Mouse (Mus musculus) yolk sac, embryonic 10.5 days (tissue): ENCODE measurements around the gene Rmnd5a.
"Not testable (repeated sequence)": the region's sequence is repeated elsewhere in the genome, so short reads cannot be mapped to it uniquely, and the experiment has no call there.

Source experiments
- DNase-seq: peaks from one replicate; pipeline ENCODE4 v3.0.0-alpha.2; 2017; ENCODE audit warnings: low spot score

Gene Rmnd5a

DNA sequence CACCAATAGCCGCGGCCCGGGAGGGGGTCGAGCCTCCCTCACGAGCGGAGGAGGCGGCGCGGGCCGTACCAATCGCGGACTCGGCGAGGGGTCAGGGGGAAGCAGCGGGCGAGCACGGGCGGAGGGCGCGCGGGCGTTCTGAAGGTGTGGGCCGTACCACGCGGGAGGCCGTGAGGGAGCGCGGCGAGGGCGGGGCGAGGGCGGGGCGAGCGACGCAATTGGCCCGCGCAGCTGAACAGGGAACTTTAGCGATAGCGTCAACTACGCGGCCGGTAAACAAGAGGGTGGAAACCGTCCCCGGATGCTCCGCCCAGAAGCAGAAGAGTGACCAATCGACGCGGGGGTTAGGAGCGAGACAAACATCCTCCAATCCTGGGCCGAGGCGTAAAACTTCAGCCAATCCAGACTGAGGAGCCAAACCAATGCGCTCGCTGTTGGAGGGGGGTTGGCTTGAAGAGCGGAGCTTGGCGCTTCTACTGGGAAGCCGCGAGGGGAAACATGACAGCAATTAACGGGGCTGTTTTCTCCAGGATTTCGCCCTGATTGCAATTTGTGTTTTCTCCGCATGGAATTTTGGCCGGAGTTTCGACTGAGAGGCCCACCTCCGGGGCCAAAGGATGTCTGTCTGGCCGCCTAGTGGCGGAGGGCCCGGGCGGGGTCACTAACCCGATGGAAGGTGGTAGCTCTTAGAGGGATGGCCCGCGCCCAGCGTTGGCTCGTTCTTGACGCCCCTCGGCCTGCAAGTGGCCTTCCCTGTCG lies at the start of gene Rmnd5a:
Gene Rmnd5a (minus strand): TSS at position 146 of the 759 bp plus-strand sequence.
- DNase-seq: peak; percentile 99

DNA sequence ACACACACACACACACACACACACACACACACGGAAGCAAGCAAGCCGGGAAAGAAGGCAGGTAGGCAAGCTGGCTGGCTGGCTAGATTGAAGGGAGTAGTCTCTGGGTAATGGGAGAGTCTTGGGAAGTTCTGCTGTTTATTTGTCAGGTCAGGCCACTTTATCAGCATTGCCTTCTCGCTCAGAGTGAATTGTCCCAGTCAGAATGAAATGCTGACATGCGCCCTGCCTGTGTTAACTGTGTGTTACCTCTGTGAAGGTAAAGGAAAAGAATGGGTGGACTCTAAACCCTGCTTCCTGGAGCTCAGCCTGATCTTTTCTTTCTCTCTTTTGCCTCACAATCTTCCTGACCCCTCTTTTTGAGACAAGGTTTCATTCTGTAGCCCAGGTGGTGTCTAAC lies 47.5 kb upstream of the Rmnd5a start:
- peak; percentile 74 for DNase-seq

DNA sequence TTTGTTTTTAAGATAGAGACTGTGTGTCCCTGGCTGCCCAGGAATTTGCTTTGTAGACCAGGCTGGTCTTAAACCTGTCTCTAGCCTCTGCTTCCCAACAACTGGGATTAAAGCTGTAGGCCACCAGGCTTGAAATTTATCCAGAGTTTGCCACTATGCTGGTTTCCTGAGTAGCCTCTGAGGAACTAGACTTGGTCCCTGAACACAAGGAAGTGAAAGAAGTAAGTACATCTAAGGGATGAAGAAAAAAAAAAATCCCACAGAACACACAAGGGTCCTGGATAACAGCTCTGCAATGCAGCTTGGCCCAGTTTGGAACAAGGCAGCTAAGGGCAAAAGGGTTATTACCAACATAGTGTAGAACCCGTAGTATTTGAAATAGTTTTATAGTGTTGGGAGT lies 46.4 kb upstream of the Rmnd5a start:
- no peak for DNase-seq

DNA sequence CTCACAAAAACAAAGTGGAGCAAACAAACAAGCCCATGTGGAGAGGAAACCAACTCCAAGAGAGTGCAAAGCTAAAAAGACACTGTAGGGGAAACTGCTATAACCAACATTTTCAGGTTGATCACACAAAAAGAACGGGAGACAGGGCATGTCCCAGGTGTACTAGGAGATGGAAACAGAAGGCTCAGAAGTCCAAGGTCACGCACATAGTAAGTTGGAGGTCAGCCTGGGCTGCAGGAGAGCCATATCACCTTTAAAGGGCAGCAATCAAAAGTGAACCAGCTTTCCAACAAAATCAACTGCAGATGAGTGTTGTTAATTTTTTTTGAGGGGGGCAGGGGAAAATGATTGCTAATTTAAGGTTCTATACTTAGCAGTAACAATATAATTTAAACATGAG lies 45.8 kb upstream of the Rmnd5a start:
- DNase-seq: no peak

DNA sequence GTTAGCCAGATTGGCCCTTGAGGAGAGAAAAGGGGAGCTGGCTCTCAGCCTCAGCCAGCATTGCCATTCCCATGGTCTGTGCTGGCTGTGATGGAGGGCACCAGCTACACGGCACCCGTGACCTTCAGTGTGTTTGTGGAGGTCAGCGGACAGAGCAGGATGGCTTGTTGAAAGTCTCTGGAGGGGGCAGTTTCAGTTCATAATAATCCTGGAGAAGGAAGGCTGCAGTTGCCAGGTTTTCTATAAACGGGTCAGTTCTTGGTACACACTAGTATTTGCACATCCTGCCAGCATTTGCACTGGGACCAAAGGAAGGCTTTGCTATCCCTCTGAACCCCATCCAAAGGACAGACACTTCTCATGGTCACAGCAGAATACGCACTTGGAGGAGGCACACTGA lies 44.8 kb upstream of the Rmnd5a start:
- DNase-seq: no peak

DNA sequence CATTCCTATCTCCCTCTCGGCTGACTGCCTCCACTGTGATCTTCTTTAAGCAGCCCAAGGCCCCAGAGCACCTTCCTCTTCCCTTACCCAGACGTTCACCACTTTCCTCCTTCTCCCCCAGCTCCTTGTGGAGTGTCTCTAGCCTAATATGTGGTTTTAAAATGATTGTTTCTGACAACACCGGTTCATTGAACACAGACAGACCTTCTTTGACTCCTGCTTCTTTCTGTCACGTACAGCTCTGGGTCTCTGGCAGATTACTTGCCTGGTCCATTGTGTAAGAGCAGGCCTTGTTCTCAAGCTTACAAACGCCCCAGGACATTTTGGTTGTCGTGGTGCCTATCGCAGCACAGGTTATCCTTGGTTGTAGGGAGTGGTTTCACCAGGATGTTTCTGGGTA lies 40.7 kb upstream of the Rmnd5a start:
- DNase-seq: no peak

DNA sequence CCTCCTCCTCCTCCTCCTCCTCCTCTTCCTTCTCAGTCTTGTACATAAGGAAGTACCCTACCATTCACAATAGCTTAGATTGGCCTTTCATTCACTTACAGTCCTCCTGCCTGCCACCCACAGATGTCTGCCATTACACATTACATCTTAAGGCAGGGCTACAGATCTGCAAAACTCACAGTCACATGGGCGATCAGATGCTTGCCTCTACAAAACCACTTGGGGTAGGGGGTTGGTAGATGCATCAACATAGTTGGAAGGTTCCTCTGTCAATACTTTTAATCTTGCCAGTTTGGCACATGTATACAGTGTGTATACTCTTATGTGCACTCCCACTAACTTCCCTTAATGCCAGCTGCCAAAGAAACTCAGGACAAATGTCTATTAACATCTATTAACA lies 39.7 kb upstream of the Rmnd5a start:
- no peak for DNase-seq

DNA sequence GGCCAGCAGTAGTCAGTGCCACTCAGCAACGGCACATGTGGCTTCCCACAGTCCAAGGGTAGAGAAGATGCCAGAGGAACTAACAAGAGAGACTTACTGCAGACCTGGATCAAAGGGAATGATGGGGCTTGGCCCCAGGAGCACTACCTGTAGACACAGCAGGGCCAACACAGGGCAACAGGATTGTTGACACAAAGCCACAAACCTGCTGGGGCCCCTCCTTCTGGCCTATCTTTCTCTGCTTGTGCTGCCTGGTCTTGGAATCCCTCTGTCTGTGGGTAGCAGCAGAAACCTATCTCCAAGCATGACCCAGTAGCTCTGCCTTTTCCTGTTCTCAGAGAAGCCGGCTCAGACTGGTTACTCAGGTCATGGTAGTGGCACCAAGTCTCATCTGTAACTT lies 39.2 kb upstream of the Rmnd5a start:
- DNase-seq: not testable (repeated sequence)

DNA sequence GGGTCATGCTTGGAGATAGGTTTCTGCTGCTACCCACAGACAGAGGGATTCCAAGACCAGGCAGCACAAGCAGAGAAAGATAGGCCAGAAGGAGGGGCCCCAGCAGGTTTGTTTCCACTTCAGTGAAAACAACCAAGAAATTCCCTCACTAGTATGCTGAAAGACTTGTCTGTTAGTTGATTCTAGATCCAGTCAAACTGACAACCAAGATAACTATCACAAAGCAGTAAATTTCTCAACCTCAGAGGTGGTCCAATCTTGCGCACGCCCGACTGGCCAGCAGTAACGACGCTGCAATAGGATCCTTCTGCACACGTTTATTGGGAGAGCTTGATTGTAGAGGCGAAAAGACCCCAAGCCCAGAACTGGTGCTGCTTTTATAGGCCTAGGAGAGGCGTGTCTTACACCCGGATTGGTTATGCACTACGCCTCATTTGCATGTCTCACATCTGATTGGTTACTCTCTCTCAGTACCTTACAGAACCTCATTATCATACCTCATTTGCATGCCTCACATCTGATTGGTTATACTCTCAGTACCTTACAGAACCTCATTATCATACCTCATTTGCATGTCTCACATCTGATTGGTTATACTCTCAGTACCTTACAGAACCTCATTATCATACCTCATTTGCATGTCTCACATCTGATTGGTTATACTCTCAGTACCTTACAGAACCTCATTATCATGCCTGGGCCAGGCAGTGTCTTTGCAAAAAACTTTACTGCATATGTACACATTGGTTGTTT lies 38.6 kb upstream of the Rmnd5a start:
- not testable (repeated sequence) for DNase-seq

DNA sequence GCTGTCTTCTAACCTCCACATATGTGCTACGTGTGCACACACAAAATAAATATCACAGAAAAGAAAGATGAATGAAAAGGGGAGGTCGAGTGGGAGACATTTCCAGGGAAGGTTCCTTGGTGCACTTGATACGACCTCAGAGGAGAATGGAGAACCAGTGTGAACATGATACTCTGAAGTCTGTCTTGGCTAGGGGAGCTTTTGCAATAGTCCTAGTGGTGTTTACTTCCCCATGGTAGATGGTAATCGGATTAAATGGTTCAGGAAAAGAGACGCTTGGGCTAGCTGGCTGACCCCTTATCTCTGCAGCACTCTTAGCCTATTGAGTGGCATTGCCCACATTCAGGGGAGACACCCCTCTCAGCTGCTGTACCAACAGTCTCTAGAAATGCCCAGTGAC lies 36.3 kb upstream of the Rmnd5a start:
- DNase-seq: no peak

DNA sequence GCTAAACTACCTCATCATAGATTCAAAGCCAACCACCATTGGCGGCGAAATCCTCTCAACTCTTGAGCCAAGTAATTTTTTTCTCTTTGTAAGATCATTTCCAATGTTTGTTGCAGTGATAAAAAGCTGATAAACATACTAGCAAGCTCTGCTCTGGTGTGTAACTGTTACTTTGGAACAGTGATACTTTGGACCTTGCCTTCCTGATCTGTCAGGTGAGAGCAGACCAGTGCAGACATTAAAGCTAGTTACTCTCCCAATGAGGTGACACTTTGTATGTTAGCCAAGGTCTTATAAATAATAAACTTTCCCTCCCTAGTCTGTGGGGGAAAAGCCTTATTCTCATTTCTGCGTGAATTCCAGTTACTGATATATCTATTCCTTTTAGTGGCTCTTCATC lies 35.2 kb upstream of the Rmnd5a start:
- DNase-seq: peak; percentile 25

DNA sequence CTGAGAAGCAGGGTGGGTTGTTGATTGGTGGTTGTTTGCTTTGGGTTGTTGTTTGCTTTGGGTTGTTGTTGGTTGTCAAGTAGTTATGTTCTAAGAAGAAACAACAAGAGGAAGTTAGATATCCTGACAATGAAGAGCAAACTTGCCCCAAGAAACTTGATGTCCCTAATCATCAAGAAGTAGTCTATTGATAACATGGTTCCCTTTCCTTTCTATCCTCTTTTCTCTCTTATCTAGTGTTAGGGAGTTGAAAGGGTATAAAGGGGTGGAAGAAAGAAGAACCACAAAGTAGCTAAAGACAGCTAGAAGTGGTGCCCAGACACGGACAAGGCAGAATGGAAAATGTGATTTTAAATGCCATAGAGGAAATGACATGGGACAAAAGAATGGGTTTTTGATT lies 32.3 kb upstream of the Rmnd5a start:
- DNase-seq: no peak

DNA sequence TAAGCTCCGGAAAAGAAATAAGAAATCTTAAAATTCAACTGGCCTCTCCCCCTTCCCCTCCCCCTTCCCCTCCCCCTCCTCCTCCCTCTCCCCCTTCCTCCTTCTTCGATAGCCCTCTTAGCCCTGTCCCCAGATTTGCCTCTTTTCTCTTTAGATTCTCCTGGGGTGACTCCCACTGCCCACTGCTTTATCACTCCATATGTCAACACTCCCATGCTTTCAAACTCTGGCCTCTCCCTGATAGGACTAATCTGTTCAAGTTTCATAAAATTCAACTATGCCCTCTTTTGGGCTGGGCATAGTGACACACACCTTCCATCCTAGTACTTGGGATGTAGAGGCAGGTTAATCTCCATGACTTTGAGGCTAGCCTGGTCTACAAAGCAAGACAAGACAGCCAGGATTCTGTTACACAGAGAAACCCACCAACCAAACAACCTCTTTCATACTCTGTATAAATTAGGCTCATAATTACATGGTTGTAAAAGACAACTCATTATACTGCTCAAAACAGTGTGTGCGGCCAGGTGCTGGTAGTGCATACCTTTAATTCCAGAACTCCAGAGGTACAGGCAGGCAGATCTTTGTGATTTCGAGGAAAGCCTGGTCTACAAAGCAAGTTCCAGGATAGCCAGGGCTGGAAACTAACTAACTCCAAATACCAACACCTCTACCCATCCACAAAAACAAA lies 31.5 kb upstream of the Rmnd5a start:
- no peak for DNase-seq

DNA sequence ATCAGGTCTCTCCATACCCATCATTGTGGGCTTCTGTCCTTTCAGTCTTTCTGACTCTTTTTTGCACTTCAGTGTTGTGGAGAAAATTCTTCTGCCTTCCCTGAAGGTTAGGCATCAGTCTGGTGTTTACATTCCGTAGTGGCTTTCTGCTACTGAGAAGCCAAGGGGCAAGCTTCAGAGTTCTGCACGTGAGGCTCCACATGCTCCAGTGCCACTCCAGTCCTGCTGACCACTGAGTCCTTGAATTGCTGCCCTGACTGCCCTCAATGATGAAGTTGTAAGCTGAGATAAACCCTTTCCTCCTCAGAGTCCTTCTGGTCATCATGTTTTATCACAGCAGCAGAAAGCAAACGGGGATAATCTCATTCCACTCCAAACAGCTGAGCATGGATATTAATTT lies 28.9 kb upstream of the Rmnd5a start:
- peak; percentile 31 for DNase-seq

DNA sequence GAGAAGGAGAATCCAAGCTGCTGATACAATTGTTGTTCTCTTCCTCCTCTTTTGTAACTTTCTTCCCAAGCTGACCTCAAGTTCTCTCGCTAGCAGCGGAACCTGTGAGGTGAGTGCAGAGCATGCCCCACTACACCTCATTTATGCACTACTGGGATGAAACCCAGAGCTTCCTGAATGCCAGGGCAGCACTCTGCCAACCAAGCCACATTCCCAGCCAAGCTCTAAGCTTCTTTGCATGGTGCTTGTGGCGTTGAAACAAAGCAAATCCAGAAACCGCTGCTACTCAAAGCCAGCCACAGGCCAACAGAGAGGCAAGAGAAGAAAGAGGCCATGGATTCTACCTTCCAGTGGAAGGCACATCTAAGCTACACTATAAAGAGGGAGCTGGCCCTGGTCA lies 27.3 kb upstream of the Rmnd5a start:
- DNase-seq: no peak

DNA sequence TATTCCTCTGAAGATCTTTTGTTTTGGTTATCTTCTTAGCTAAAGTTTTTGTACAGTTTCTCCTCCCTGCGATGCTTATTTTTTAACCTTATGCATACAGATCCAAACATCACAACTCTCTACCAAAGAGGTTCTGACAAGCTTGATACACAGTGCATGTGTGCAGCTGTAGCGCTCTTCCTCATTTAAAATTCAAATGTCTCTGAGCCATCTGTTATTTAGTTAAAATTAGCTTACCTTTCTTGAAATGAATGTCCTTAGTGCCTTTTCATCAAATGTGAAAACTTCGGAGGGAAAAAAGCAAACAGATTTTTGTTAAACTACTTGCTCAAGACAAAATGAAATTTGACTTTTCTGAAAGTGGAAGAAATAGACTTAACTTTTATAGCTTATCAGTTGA lies 24.7 kb upstream of the Rmnd5a start:
- DNase-seq: no peak

DNA sequence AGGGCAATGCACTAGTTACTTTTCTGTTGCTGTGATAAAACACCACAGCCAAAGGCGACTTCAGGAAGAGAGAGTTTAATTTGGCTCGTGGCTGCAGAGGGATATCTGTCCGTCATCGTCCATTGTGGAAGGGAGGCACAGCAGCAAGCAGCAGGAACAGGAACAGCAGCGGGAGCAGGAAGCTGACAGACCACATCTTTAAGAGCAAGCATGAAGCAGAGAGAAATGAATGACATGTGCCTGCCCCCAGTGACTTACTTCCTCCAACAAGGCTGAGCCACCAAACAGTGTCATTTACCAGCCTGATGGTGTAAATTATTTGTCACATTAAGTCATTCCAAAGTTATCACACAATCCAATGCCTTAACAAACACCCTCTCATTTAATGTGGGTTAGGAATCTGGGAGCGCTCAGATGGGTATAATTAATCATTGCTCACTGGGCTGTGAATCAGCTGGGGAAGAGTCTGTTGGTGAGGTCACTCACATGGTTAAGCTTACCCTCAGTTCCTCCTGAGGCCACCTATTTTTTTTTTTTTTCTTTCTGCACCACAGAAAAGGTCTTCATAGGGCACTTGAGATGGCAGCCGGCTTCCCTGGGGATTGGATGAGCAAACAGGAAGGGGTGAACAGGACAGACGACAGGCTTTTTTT lies 17.6 kb upstream of the Rmnd5a start:
- no peak for DNase-seq

DNA sequence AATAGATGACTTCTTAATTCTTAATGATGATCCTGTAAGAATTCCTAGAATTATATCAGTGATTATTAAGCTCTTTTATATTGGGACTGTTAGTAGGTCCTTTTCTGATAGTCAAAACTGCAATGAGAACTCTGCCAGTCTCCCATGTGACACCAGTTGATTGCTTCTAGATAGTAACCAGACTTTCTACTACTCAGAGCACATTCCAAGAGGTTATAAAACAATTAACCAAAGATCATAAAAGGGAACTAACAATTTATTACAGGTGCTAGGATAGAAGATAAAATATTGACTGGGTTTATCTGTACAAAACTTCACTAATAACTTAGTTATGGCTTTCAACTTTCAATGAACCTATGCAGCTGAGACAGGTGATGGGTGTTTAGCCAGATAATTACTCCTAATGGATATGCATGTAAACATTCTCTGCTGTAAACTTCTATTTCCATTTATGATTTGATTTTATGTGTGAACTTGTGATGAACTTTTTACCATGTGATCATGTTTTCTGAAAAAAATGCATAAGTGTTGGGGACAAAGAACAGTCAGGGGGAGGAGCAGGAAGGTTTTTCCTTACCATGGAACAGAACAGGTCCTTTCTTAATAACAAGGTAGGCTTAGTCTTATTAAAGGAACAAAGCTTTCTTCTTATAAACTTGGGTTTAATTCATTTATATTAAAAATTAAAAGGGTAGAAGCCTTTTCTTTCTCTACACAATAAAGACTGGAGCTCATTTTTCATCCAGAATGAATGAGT lies 13.7 kb upstream of the Rmnd5a start:
- DNase-seq: not testable (repeated sequence)

DNA sequence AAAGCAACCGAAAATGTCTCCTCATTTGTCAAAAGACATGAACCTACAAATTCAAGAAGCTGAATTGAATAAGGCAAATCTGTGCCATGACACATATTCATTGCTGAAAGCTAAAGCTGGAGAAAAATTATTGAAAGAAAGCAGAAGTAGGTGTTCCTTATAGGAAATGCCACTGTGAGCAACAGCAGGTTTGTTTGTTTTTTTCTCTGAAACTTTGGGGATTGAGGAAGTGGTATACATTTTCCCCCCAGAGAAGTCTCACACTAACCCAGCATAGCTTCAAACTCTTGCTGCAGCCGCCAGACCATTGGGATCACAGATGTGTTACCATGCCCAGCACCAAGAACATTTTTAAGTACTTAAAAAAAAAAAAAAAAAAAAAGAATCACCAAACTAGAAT lies 12.4 kb upstream of the Rmnd5a start:
- no peak for DNase-seq

DNA sequence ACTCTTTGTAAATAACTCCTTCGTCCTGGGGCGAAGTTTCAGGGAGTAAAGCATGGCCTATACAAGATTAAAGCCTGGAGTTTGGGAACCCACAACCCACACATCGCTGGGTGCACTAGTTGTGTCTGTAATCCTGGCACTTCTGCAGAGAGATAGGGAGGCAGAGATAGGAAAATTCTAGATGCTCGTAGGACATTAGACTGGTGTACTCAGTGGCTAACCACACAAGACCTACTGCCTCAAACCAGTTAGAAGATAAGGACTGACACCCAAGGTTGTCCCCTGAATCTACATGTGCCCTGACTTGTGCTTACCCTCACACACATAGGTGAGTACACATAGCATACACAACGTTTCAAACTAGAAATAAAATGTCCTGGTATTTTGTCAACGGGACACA lies 5.1 kb upstream of the Rmnd5a start:
- DNase-seq: no peak

DNA sequence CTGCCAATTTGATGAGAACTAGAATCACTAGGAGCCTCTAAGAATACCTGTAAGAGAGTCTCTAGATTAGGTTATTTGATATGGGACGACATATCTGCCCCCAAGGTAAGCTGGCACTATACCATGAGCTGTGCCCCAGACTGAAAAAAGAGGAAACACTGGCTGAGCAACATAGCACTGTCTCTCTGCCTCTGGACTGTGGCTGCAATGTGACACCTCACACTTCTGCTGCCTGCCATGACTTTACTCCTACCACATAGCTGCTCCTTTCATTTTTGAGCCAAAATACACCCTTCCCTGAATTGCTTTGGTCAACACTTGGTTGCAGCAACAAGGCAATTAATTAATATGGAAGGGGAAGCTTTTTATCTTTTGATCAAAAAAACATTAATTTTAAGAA lies 4.3 kb upstream of the Rmnd5a start:
- DNase-seq: no peak

DNA sequence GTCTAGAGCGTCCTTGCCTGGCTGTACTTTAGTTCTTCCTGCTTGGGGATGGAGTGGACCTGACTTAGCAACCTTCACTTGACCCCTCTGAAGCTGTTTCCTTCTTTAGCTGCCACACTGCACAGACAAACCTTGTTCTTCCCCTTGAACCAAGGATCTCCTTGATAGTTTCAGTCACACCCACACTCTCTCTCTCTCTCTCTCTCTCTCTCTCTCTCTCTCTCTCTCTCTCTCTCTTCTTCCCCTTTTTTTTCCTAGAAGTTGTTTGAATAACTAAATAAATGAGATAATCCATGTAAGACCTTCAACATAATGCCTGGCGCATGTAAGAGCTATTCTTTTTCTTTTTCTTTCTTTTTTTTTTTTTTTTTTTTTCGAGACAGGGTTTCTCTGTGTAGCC lies 1.7 kb upstream of the Rmnd5a start:
- no peak for DNase-seq
